Mouse (Mus musculus): ENCODE measurements at regions not wholly inside any gene's neighbourhood (a gene's known extent, or its start where the extent isn't known, plus 50 kb on each side); places are given as distances from the start of the nearest gene placed in this dataset.

- no peak overlapping the region for H3K27ac ChIP-seq (ENCODE audit: insufficient read depth, low read depth, low read length)
- H3K4me1 ChIP-seq (ENCODE audit: control insufficient read depth, insufficient read depth, insufficient read length, low read length): no peaks in the 10 kb centered on the region
- WGBS: 53% methylated on average over 8 of the region's 8 CpGs
- H3K36me3 ChIP-seq (ENCODE audit: control insufficient read depth, insufficient read depth, low read length): no peaks in the 10 kb centered on the region
- no peaks in the 10 kb centered on the region for H3K27me3 ChIP-seq (ENCODE audit: control insufficient read depth, insufficient read depth, low read length)
- H3K4me3 ChIP-seq (ENCODE audit: low read depth, low read length): no peak overlapping the region
- TF ChIP-seq CTCF (IDR thresholded peaks at IDR 0.05; ENCODE audit: extremely low read depth, insufficient read length, insufficient replicate concordance, low read depth, low read length) (no peak), POLR2A (IDR thresholded peaks at IDR 0.05; ENCODE audit: low read depth, low read length) (no peak)
Observed at GRCm38 (mm10) chr15:7037475-7037874, 52.9 kb upstream of the Lifr start.

- WGBS: 75% methylated on average over 5 of the region's 5 CpGs
- no peak for TF ChIP-seq POLR2A (IDR thresholded peaks at IDR 0.05; ENCODE audit: low read depth, low read length)
- no peak for TF ChIP-seq CTCF (IDR thresholded peaks at IDR 0.05; ENCODE audit: extremely low read depth, insufficient read length, insufficient replicate concordance, low read depth, low read length)
- no peak overlapping the region for H3K4me3 ChIP-seq (ENCODE audit: low read depth, low read length)
- H3K4me1 ChIP-seq (ENCODE audit: control insufficient read depth, insufficient read depth, insufficient read length, low read length): no peaks in the 10 kb centered on the region
- H3K36me3 ChIP-seq (ENCODE audit: control insufficient read depth, insufficient read depth, low read length): no peaks in the 10 kb centered on the region
- H3K27me3 ChIP-seq (ENCODE audit: control insufficient read depth, insufficient read depth, low read length): no peaks in the 10 kb centered on the region
- H3K27ac ChIP-seq (ENCODE audit: insufficient read depth, low read depth, low read length): no peak overlapping the region
Observed at GRCm38 (mm10) chr15:7039119-7039518, 51.3 kb upstream of the Lifr start.

GRCm38 (mm10) chr15:7039825-7040224 is 50.6 kb upstream of the Lifr start:
- H3K27me3 ChIP-seq (ENCODE audit: control insufficient read depth, insufficient read depth, low read length): no peaks in the 10 kb centered on the region
- 82% methylated on average over 4 of the region's 4 CpGs for WGBS
- H3K27ac ChIP-seq (ENCODE audit: insufficient read depth, low read depth, low read length): no peak overlapping the region
- no peak overlapping the region for H3K4me3 ChIP-seq (ENCODE audit: low read depth, low read length)
- H3K4me1 ChIP-seq (ENCODE audit: control insufficient read depth, insufficient read depth, insufficient read length, low read length): no peaks in the 10 kb centered on the region
- H3K36me3 ChIP-seq (ENCODE audit: control insufficient read depth, insufficient read depth, low read length): no peaks in the 10 kb centered on the region
- no peak for TF ChIP-seq CTCF (IDR thresholded peaks at IDR 0.05; ENCODE audit: extremely low read depth, insufficient read length, insufficient replicate concordance, low read depth, low read length)
- TF ChIP-seq POLR2A (IDR thresholded peaks at IDR 0.05; ENCODE audit: low read depth, low read length): no peak
